Mouse (Mus musculus): Measurements from ENCODE around the gene Gm7138. TPM values are rescaled to one million over a fixed set of nuclear protein-coding genes. Genes with fewer than 3 reads are reported as not detected.
"Not testable (repeated sequence)": the region's sequence is repeated elsewhere in the genome, so short reads cannot be mapped to it uniquely, and the experiment has no call there.

Gm7138 gene
- polyA plus RNA-seq, 1 experiment from 2014 or later: not detected

- H3K36me3 ChIP-seq (ENCODE audit: control insufficient read depth, insufficient read depth, low read length): no peaks in the 10 kb centered on the region
- H3K9me3 ChIP-seq (ENCODE audit: control insufficient read depth, low read length): no peaks in the 10 kb centered on the region
- no peak overlapping the region for H3K4me3 ChIP-seq (ENCODE audit: low read depth, low read length)
- H3K27ac ChIP-seq (ENCODE audit: low read depth, low read length): no peak overlapping the region
- no peak overlapping the region for H3K4me2 ChIP-seq (ENCODE audit: low read depth, low read length, severe bottlenecking)
- no peaks in the 10 kb centered on the region for H3K4me1 ChIP-seq (replicated peaks; ENCODE audit: control insufficient read depth, insufficient read depth, low read length)
- DNase-seq (ENCODE audit: low spot score): no peak
- no peaks in the 10 kb centered on the region for H3K27me3 ChIP-seq (ENCODE audit: control insufficient read depth, insufficient read depth, low read length)
- H3K9ac ChIP-seq (ENCODE audit: low read length): no peak overlapping the region
- ATAC-seq (replicated peaks; ENCODE audit: low FRiP score): no peak
- 71% methylated on average over 1 of the region's 1 CpGs for WGBS
These were observed 7.0 kb downstream of the Gm7138 start for GRCm38 (mm10) chr10:77769727-77770126.

DNA sequence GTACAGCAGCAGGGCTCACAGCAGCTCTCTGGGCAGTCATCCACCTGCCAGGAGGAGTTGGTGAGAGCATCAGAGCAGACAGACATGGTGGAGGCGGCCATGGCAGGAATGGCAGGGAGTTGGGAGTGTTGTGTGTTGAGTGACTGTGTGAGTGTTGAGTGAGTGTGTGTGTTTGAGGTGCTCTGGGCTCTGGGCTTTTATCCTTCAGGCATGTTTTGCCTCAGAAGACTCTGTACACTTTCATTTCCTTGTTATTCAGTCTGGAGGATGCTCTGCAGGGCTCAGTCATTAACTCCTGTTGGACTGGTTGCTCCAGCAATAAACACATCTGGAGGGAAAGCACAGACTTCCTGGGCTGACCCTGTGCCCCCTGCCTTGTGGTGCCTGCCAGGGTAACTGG is 17.2 kb downstream of the Gm7138 start, which contains the start of gene Gm3233:
Gm3233 (minus strand) TSS at position 101 of the 400 bp plus-strand sequence.
- not testable (repeated sequence) for H3K4me1 ChIP-seq (replicated peaks; ENCODE audit: control insufficient read depth, insufficient read depth, low read length); H3K27ac ChIP-seq (ENCODE audit: low read depth, low read length); H3K36me3 ChIP-seq (ENCODE audit: control insufficient read depth, insufficient read depth, low read length); H3K9me3 ChIP-seq (ENCODE audit: control insufficient read depth, low read length); ATAC-seq (replicated peaks; ENCODE audit: low FRiP score); H3K9ac ChIP-seq (ENCODE audit: low read length); H3K4me3 ChIP-seq (ENCODE audit: low read depth, low read length); H3K27me3 ChIP-seq (ENCODE audit: control insufficient read depth, insufficient read depth, low read length); DNase-seq (ENCODE audit: low spot score); H3K4me2 ChIP-seq (ENCODE audit: low read depth, low read length, severe bottlenecking)
- no CpG with 5 or more reads among the region's 1 CpGs for WGBS

GRCm38 (mm10) chr10:77753448-77753847 is 23.3 kb downstream of the Gm7138 start:
- Histone ChIP-seq H3K4me1 (replicated peaks; ENCODE audit: control insufficient read depth, insufficient read depth, low read length) (no peaks in the 10 kb centered on the region), H3K9me3 (ENCODE audit: control insufficient read depth, low read length) (no peaks in the 10 kb centered on the region), H3K9ac (ENCODE audit: low read length) (no peak overlapping the region), H3K27ac (ENCODE audit: low read depth, low read length) (no peak overlapping the region), H3K4me2 (ENCODE audit: low read depth, low read length, severe bottlenecking) (no peak overlapping the region), H3K27me3 (ENCODE audit: control insufficient read depth, insufficient read depth, low read length) (no peaks in the 10 kb centered on the region), H3K4me3 (ENCODE audit: low read depth, low read length) (no peak overlapping the region), H3K36me3 (ENCODE audit: control insufficient read depth, insufficient read depth, low read length) (no peaks in the 10 kb centered on the region)
- DNase-seq (ENCODE audit: low spot score) (no peak), ATAC-seq (replicated peaks; ENCODE audit: low FRiP score) (no peak)

DNA sequence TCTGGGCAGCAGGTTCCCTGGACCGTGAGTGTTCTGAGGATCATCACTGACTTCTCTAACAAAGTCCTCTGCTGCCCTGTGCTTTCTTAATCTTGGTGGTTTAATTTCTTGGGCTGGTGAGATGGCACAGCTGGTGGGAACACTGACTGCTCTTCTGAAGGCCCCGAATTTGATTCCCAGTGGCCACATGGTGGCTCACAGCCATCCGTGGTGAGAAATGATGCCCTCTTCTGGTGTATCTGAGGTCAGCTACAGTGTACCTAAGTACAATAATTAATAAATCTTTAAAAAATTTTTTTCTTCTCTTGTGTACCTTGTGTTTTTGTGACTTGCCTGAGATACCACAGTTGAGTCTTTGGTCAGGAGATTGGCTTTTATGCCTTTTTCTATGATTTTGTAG is 24.4 kb downstream of the Gm7138 start:
- not testable (repeated sequence) for H3K27ac ChIP-seq (ENCODE audit: low read depth, low read length); H3K9me3 ChIP-seq (ENCODE audit: control insufficient read depth, low read length); H3K4me2 ChIP-seq (ENCODE audit: low read depth, low read length, severe bottlenecking); H3K4me1 ChIP-seq (replicated peaks; ENCODE audit: control insufficient read depth, insufficient read depth, low read length); DNase-seq (ENCODE audit: low spot score); ATAC-seq (replicated peaks; ENCODE audit: low FRiP score); H3K4me3 ChIP-seq (ENCODE audit: low read depth, low read length); H3K36me3 ChIP-seq (ENCODE audit: control insufficient read depth, insufficient read depth, low read length); H3K9ac ChIP-seq (ENCODE audit: low read length); H3K27me3 ChIP-seq (ENCODE audit: control insufficient read depth, insufficient read depth, low read length)
- 71% methylated on average over 3 of the region's 3 CpGs for WGBS

- not testable (repeated sequence) for H3K4me1 ChIP-seq (replicated peaks; ENCODE audit: control insufficient read depth, insufficient read depth, low read length); DNase-seq (ENCODE audit: low spot score); H3K27me3 ChIP-seq (ENCODE audit: control insufficient read depth, insufficient read depth, low read length); H3K4me3 ChIP-seq (ENCODE audit: low read depth, low read length); H3K36me3 ChIP-seq (ENCODE audit: control insufficient read depth, insufficient read depth, low read length); H3K4me2 ChIP-seq (ENCODE audit: low read depth, low read length, severe bottlenecking); ATAC-seq (replicated peaks; ENCODE audit: low FRiP score); H3K9ac ChIP-seq (ENCODE audit: low read length); H3K9me3 ChIP-seq (ENCODE audit: control insufficient read depth, low read length); H3K27ac ChIP-seq (ENCODE audit: low read depth, low read length)
- WGBS: 67% methylated on average over 1 of the region's 1 CpGs
These were observed 25.5 kb downstream of the Gm7138 start, which contains the start of gene Gm9736 for GRCm38 (mm10) chr10:77751254-77751653. Gm9736 (minus strand) TSS chr10:77751354.

DNA sequence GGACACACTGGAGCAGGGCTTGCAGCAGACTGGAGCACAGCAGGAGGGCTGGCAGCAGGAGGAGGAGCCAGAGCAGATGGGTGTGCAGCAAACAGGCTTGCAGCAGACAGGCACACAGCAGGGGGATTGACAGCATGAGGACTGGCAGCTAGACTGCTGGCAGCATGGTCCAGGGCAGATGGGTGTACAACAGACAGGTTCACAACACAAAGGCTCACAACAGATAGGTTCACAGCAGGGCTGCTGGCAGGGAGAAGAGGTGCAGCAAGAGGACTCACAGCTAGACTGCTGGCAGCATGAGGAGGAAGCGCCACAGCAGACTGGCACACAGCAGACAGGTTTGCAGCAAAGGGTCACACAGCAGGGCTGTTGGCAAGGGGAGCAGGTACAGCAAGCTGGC is 26.1 kb downstream of the Gm7138 start:
- not testable (repeated sequence) for DNase-seq (ENCODE audit: low spot score); H3K9me3 ChIP-seq (ENCODE audit: control insufficient read depth, low read length); H3K4me3 ChIP-seq (ENCODE audit: low read depth, low read length); H3K27ac ChIP-seq (ENCODE audit: low read depth, low read length); ATAC-seq (replicated peaks; ENCODE audit: low FRiP score); H3K4me2 ChIP-seq (ENCODE audit: low read depth, low read length, severe bottlenecking); H3K4me1 ChIP-seq (replicated peaks; ENCODE audit: control insufficient read depth, insufficient read depth, low read length); H3K27me3 ChIP-seq (ENCODE audit: control insufficient read depth, insufficient read depth, low read length); H3K36me3 ChIP-seq (ENCODE audit: control insufficient read depth, insufficient read depth, low read length); H3K9ac ChIP-seq (ENCODE audit: low read length)
- 89% methylated on average over 1 of the region's 1 CpGs for WGBS

- WGBS: 63% methylated on average over 4 of the region's 5 CpGs
- ATAC-seq (replicated peaks; ENCODE audit: low FRiP score); H3K4me3 ChIP-seq (ENCODE audit: low read depth, low read length); H3K4me2 ChIP-seq (ENCODE audit: low read depth, low read length, severe bottlenecking); H3K36me3 ChIP-seq (ENCODE audit: control insufficient read depth, insufficient read depth, low read length); H3K4me1 ChIP-seq (replicated peaks; ENCODE audit: control insufficient read depth, insufficient read depth, low read length); H3K27me3 ChIP-seq (ENCODE audit: control insufficient read depth, insufficient read depth, low read length); H3K9ac ChIP-seq (ENCODE audit: low read length); H3K27ac ChIP-seq (ENCODE audit: low read depth, low read length); DNase-seq (ENCODE audit: low spot score); H3K9me3 ChIP-seq (ENCODE audit: control insufficient read depth, low read length): not testable (repeated sequence)
These were observed 34.6 kb downstream of the Gm7138 start, which contains the start of gene Gm18596 for GRCm38 (mm10) chr10:77741924-77742688. Gm18596 (minus strand) TSS chr10:77742638.

DNA sequence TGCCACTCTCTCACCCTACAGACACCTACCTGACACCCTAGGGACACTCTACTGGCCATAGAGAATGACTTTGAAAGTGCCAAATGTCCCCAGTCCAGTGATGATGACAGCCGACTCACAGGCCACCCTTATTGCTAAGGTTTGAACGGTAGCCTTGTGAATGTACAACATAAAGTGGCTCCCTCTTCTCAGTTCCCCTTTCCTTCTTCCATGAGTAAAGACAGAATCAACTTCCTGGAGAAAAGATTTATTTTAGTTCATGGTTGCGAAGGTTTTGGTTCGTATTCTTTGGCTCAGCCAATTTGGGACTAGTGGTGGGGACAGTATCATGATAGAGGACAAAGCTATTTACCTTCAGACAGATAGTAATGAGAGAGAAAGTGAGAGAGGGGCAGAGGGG is 37.8 kb downstream of the Gm7138 start:
- Histone ChIP-seq H3K36me3 (ENCODE audit: control insufficient read depth, insufficient read depth, low read length) (no peaks in the 10 kb centered on the region), H3K9ac (ENCODE audit: low read length) (no peak overlapping the region), H3K4me2 (ENCODE audit: low read depth, low read length, severe bottlenecking) (no peak overlapping the region), H3K4me1 (replicated peaks; ENCODE audit: control insufficient read depth, insufficient read depth, low read length) (no peaks in the 10 kb centered on the region), H3K27me3 (ENCODE audit: control insufficient read depth, insufficient read depth, low read length) (no peaks in the 10 kb centered on the region), H3K27ac (ENCODE audit: low read depth, low read length) (no peak overlapping the region), H3K9me3 (ENCODE audit: control insufficient read depth, low read length) (no peaks in the 10 kb centered on the region; the same call in 1 of the 2 replicates), H3K4me3 (ENCODE audit: low read depth, low read length) (no peak overlapping the region)
- no peak for DNase-seq (ENCODE audit: low spot score)
- ATAC-seq (replicated peaks; ENCODE audit: low FRiP score): no peak
- 91% methylated on average over 4 of the region's 4 CpGs for WGBS

- Histone ChIP-seq H3K27ac (ENCODE audit: low read depth, low read length) (no peak overlapping the region), H3K36me3 (ENCODE audit: control insufficient read depth, insufficient read depth, low read length) (no peaks in the 10 kb centered on the region), H3K4me3 (ENCODE audit: low read depth, low read length) (no peak overlapping the region), H3K4me2 (ENCODE audit: low read depth, low read length, severe bottlenecking) (no peak overlapping the region), H3K9me3 (ENCODE audit: control insufficient read depth, low read length) (no peaks in the 10 kb centered on the region; the same call in 1 of the 2 replicates), H3K9ac (ENCODE audit: low read length) (no peak overlapping the region), H3K27me3 (ENCODE audit: control insufficient read depth, insufficient read depth, low read length) (no peaks in the 10 kb centered on the region), H3K4me1 (replicated peaks; ENCODE audit: control insufficient read depth, insufficient read depth, low read length) (no peaks in the 10 kb centered on the region)
- ATAC-seq (replicated peaks; ENCODE audit: low FRiP score): no peak
- 94% methylated on average over 1 of the region's 1 CpGs for WGBS
- no peak for DNase-seq (ENCODE audit: low spot score)
These were observed 40.8 kb downstream of the Gm7138 start for GRCm38 (mm10) chr10:77735928-77736327.
